Mouse (Mus musculus): ENCODE measurements at regions not wholly inside any gene's neighbourhood (a gene's known extent, or its start where the extent isn't known, plus 50 kb on each side); places are given as distances from the start of the nearest gene placed in this dataset.

DNA sequence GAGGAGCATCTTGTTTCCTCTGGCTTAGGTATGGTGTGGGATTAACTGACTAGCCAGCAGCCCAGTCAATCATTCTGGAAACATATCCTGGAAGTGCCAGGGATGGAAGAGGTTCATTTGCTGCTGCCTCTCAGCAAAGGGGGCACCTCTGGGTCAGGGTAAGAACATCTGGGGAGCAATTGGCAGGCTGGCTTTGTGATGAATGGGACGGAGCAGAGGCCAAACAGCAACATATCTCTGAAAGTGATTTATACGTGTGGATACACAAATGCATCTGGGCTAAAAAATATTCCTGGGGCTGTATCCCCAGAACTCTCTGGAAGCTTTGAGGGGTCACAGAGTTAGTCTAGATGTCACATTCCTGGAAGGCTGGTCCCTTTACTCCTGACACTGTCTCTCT, 257.2 kb upstream of the Tle4 start:
- no peaks in the 10 kb centered on the region for H3K36me3 ChIP-seq (ENCODE audit: control insufficient read depth, insufficient read depth, low read length)
- no peak overlapping the region for H3K4me3 ChIP-seq
- no peak overlapping the region for H3K9ac ChIP-seq (ENCODE audit: low read depth, low read length)
- H3K27ac ChIP-seq = no peak overlapping the region
- intact Hi-C loops (cut with DNase I) = no loop called here
- TF ChIP-seq POLR2A (IDR thresholded peaks at IDR 0.05; ENCODE audit: insufficient read depth, low read depth, low read length) (no peak), CTCF (IDR thresholded peaks at IDR 0.05) (no peak)
- H3K79me2 ChIP-seq (replicated peaks; ENCODE audit: control insufficient read depth, insufficient read depth, low read length) = no peaks in the 10 kb centered on the region
- no peaks in the 10 kb centered on the region for H3K27me3 ChIP-seq (ENCODE audit: control insufficient read depth, insufficient read depth, low read length)
- no peaks in the 10 kb centered on the region for H3K4me1 ChIP-seq (ENCODE audit: control insufficient read depth, insufficient read depth, low read length)
- 66% methylated on average over 2 of the region's 2 CpGs for WGBS
- no peak for DNase-seq

DNA sequence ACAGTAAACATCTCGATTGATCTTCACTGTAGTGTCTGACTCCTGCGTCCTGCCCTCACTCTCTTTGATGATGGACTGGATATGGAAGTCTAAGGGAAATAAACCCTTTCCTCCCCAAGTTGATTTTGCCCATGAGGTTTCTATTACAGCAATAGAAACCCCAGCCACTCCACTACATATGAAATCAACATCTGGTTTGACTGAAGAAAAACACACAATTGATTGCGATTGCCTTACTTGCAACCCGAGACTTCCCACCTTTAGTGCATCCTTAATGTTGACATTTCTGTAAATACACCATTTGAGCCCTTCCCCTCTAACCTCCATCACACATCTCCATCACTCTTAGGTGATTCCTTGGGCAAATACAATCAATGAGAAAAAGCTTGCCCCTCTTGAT, 255.6 kb upstream of the Tle4 start:
- Histone ChIP-seq H3K27me3 (ENCODE audit: control insufficient read depth, insufficient read depth, low read length) (no peaks in the 10 kb centered on the region), H3K4me3 (no peak overlapping the region), H3K27ac (no peak overlapping the region), H3K79me2 (replicated peaks; ENCODE audit: control insufficient read depth, insufficient read depth, low read length) (no peaks in the 10 kb centered on the region), H3K9ac (ENCODE audit: low read depth, low read length) (no peak overlapping the region), H3K36me3 (ENCODE audit: control insufficient read depth, insufficient read depth, low read length) (no peaks in the 10 kb centered on the region), H3K4me1 (ENCODE audit: control insufficient read depth, insufficient read depth, low read length) (no peaks in the 10 kb centered on the region)
- TF ChIP-seq EP300 (IDR thresholded peaks at IDR 0.05; ENCODE audit: insufficient read depth, low read depth, low read length) = no peak
- TF ChIP-seq CTCF (IDR thresholded peaks at IDR 0.05) = no peak
- no peak for TF ChIP-seq POLR2A (IDR thresholded peaks at IDR 0.05; ENCODE audit: insufficient read depth, low read depth, low read length)
- no peak for DNase-seq
- 77% methylated on average over 4 of the region's 4 CpGs for WGBS
- intact Hi-C loops (cut with DNase I) = no loop called here

- TF ChIP-seq EP300 (IDR thresholded peaks at IDR 0.05; ENCODE audit: insufficient read depth, low read depth, low read length) (no peak), CTCF (IDR thresholded peaks at IDR 0.05) (no peak), POLR2A (IDR thresholded peaks at IDR 0.05; ENCODE audit: insufficient read depth, low read depth, low read length) (no peak)
- Histone ChIP-seq H3K36me3 (ENCODE audit: control insufficient read depth, insufficient read depth, low read length) (no peaks in the 10 kb centered on the region), H3K79me2 (replicated peaks; ENCODE audit: control insufficient read depth, insufficient read depth, low read length) (no peaks in the 10 kb centered on the region), H3K27me3 (ENCODE audit: control insufficient read depth, insufficient read depth, low read length) (no peaks in the 10 kb centered on the region), H3K9ac (ENCODE audit: low read depth, low read length) (no peak overlapping the region), H3K4me1 (ENCODE audit: control insufficient read depth, insufficient read depth, low read length) (no peaks in the 10 kb centered on the region), H3K4me3 (no peak overlapping the region), H3K27ac (no peak overlapping the region)
- 78% methylated on average over 1 of the region's 1 CpGs for WGBS
- no peak for DNase-seq
- intact Hi-C loops (cut with DNase I) = no loop called here
Measured at GRCm38 (mm10) chr19:14849561-14849960, 251.7 kb upstream of the Tle4 start.

DNA sequence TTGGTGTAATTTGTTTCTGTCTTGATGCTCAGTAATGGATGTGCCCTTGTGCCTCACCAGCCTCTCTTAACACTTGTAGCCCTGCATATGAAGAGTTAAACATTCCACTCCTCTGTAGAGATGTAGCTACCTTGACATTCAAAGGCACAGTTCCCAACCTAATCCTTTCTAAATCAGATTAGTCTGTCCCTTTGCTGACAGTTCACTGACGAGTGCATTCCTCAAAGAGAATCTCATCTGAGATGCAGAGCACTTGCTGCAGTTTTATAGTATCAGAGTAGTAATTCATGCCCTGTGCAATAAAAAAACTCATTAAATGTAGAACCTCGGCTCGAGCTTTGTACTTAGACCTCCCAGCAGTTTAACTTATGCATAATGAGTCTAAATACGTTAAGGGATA, 249.3 kb upstream of the Tle4 start:
- WGBS = 66% methylated on average over 4 of the region's 4 CpGs
- Histone ChIP-seq H3K4me1 (ENCODE audit: control insufficient read depth, insufficient read depth, low read length) (no peaks in the 10 kb centered on the region), H3K27ac (no peak overlapping the region), H3K9ac (ENCODE audit: low read depth, low read length) (no peak overlapping the region), H3K79me2 (replicated peaks; ENCODE audit: control insufficient read depth, insufficient read depth, low read length) (no peaks in the 10 kb centered on the region), H3K27me3 (ENCODE audit: control insufficient read depth, insufficient read depth, low read length) (no peaks in the 10 kb centered on the region), H3K36me3 (ENCODE audit: control insufficient read depth, insufficient read depth, low read length) (no peaks in the 10 kb centered on the region), H3K4me3 (no peak overlapping the region)
- intact Hi-C loops (cut with DNase I) = no loop called here
- TF ChIP-seq POLR2A (IDR thresholded peaks at IDR 0.05; ENCODE audit: insufficient read depth, low read depth, low read length) (no peak), EP300 (IDR thresholded peaks at IDR 0.05; ENCODE audit: insufficient read depth, low read depth, low read length) (no peak), CTCF (IDR thresholded peaks at IDR 0.05) (no peak)
- no peak for DNase-seq

DNA sequence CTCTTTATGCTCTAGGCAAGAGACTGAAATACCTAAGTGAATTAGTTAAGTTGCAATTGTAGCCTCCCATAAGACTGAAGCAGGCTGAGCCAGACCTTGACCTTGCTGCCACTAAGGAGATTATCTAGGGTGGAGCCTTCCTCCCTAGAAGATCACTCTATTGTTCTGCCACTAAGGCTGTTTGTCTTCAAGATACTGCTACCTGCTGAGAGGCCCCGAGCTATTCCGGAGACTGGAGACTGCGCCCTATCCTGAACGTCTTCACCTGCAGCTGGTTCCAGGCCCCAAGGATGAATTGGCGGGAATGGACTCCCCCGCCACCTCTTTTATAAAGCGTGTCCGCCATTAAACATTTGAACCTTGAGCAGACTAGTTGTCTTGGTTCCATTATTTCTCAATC, 237.8 kb upstream of the Tle4 start:
- intact Hi-C loops (cut with DNase I) = no loop called here
- WGBS = 53% methylated on average over 8 of the region's 8 CpGs
- H3K27me3 ChIP-seq (ENCODE audit: control insufficient read depth, insufficient read depth, low read length) = no peaks in the 10 kb centered on the region

GRCm38 (mm10) chr19:14816354-14816753, 218.5 kb upstream of the Tle4 start:
- H3K79me2 ChIP-seq (replicated peaks; ENCODE audit: control insufficient read depth, insufficient read depth, low read length) = no peaks in the 10 kb centered on the region
- H3K27me3 ChIP-seq (ENCODE audit: control insufficient read depth, insufficient read depth, low read length) = no peaks in the 10 kb centered on the region
- WGBS = 74% methylated on average over 3 of the region's 3 CpGs
- intact Hi-C loops (cut with DNase I) = no loop called here
- H3K4me3 ChIP-seq = no peak overlapping the region
- DNase-seq = no peak
- no peaks in the 10 kb centered on the region for H3K4me1 ChIP-seq (ENCODE audit: control insufficient read depth, insufficient read depth, low read length)
- H3K9ac ChIP-seq (ENCODE audit: low read depth, low read length) = no peak overlapping the region
- no peak for TF ChIP-seq EP300 (IDR thresholded peaks at IDR 0.05; ENCODE audit: insufficient read depth, low read depth, low read length)
- TF ChIP-seq POLR2A (IDR thresholded peaks at IDR 0.05; ENCODE audit: insufficient read depth, low read depth, low read length) = no peak
- TF ChIP-seq CTCF (IDR thresholded peaks at IDR 0.05) = no peak
- no peak overlapping the region for H3K27ac ChIP-seq
- H3K36me3 ChIP-seq (ENCODE audit: control insufficient read depth, insufficient read depth, low read length) = no peaks in the 10 kb centered on the region

More for the DNA sequence above, 237.8 kb upstream of the Tle4 start:
- no peaks in the 10 kb centered on the region for H3K79me2 ChIP-seq (replicated peaks; ENCODE audit: control insufficient read depth, insufficient read depth, low read length)
- no peak for TF ChIP-seq POLR2A (IDR thresholded peaks at IDR 0.05; ENCODE audit: insufficient read depth, low read depth, low read length)
- TF ChIP-seq CTCF (IDR thresholded peaks at IDR 0.05) = no peak
- no peak for TF ChIP-seq EP300 (IDR thresholded peaks at IDR 0.05; ENCODE audit: insufficient read depth, low read depth, low read length)
- no peak overlapping the region for H3K4me3 ChIP-seq
- H3K9ac ChIP-seq (ENCODE audit: low read depth, low read length) = no peak overlapping the region
- H3K36me3 ChIP-seq (ENCODE audit: control insufficient read depth, insufficient read depth, low read length) = no peaks in the 10 kb centered on the region
- no peak overlapping the region for H3K27ac ChIP-seq
- DNase-seq = no peak
- H3K4me1 ChIP-seq (ENCODE audit: control insufficient read depth, insufficient read depth, low read length) = no peaks in the 10 kb centered on the region
